Mouse (Mus musculus) midbrain, embryonic 11.5 days (tissue): ENCODE results near the gene Nktr. TPM values are rescaled to one million over a fixed set of nuclear protein-coding genes. Genes with fewer than 3 reads are reported as not detected.

Experiments
- ATAC-seq: fragments of 200-750 bp; cut with Nextera tagmentation; 2 replicates; pipeline ENCODE4 v1.8.0; 2017; ENCODE audit warnings: moderate TSS enrichment, moderate library complexity; ENCODE audit not compliant: low FRiP score
- DNase-seq: peaks from one replicate; pipeline ENCODE4 v3.0.0; 2015; ENCODE audit warnings: low spot score; ENCODE audit errors: missing footprints
- H3K27ac ChIP-seq: fragments of 300-500 bp; sonication (generic); 2 replicates; pipeline ENCODE4 v1.5.1; 2014; ENCODE audit warnings: low read depth, low read length
- H3K27me3 ChIP-seq: fragments of 300-500 bp; sonication (generic); 2 replicates; pipeline ENCODE4 v1.6.1; 2014; ENCODE audit warnings: mild to moderate bottlenecking, low read length, moderate library complexity, mixed read lengths; ENCODE audit not compliant: control insufficient read depth, insufficient read depth
- H3K36me3 ChIP-seq: fragments of 300-500 bp; sonication (generic); 2 replicates; pipeline ENCODE4 v1.6.1; 2014; ENCODE audit warnings: mild to moderate bottlenecking, low read length, moderate library complexity, mixed read lengths; ENCODE audit not compliant: control insufficient read depth, insufficient read depth
- H3K4me1 ChIP-seq: fragments of 300-500 bp; sonication (generic); 2 replicates; pipeline ENCODE4 v1.6.1; 2014; ENCODE audit warnings: low read length; ENCODE audit not compliant: control insufficient read depth, insufficient read depth
- H3K4me2 ChIP-seq: fragments of 300-500 bp; sonication (generic); 2 replicates; pipeline ENCODE4 v1.6.1; 2014; ENCODE audit warnings: mild to moderate bottlenecking, moderate library complexity
- H3K4me3 ChIP-seq: fragments of 300-500 bp; sonication (generic); 2 replicates; pipeline ENCODE4 v1.5.1; 2014; ENCODE audit warnings: low read depth, low read length
- H3K9ac ChIP-seq: fragments of 300-500 bp; sonication (generic); 2 replicates; pipeline ENCODE4 v1.6.1; 2014; ENCODE audit warnings: low read length
- H3K9me3 ChIP-seq: fragments of 300-500 bp; sonication (generic); 2 replicates; pipeline ENCODE4 v1.6.1; 2016; ENCODE audit warnings: low read length; ENCODE audit not compliant: control insufficient read depth
- WGBS: fragments of 180-500 bp; shearing (Covaris S2); extraction: QIAGEN DNeasy Blood & Tissue Kit; methylation state at CpG from one replicate; pipeline ENCODE4 v1.1.7; 2014; 5-methylcytosine and 5-hydroxymethylcytosine counted together
- polyA plus RNA-seq: library from polyadenylated mRNA; unstranded; fragments of >200 nt; fragmentation: Nextera tagmentation; extraction: Ambion mirVana; gene quantifications from 2 replicates; pipeline ENCODE4 v1.2.1, GENCODE M21; 2014

Gene Nktr
- polyA plus RNA-seq, 1 experiment from 2014 or later = 61.6 TPM

GRCm38 (mm10) chr9:121679549-121679948, 39.4 kb upstream of the Nktr start:
- H3K4me2 ChIP-seq = no peak overlapping the region
- no peak overlapping the region for H3K4me3 ChIP-seq
- no peak overlapping the region for H3K9ac ChIP-seq
- H3K27me3 ChIP-seq = no peaks in the 10 kb centered on the region
- H3K9me3 ChIP-seq = no peaks in the 10 kb centered on the region
- ATAC-seq = peak; percentile 71
- 16% methylated on average over 6 of the region's 6 CpGs for WGBS
- no peaks in the 10 kb centered on the region for H3K4me1 ChIP-seq
- H3K36me3 ChIP-seq = peaks cover 4% of the 10 kb centered on the region; the same call in 1 of the 2 replicates
- H3K27ac ChIP-seq = no peak overlapping the region
- peak; percentile 93 for DNase-seq

GRCm38 (mm10) chr9:121681191-121681590, 37.8 kb upstream of the Nktr start:
- DNase-seq = peak; percentile 77
- Histone ChIP-seq H3K27ac (no peak overlapping the region), H3K4me2 (no peak overlapping the region), H3K4me3 (no peak overlapping the region), H3K27me3 (no peaks in the 10 kb centered on the region), H3K4me1 (no peaks in the 10 kb centered on the region), H3K36me3 (peaks cover 10% of the 10 kb centered on the region), H3K9ac (no peak overlapping the region), H3K9me3 (no peaks in the 10 kb centered on the region)
- 85% methylated on average over 8 of the region's 8 CpGs for WGBS
- no peak for ATAC-seq

- no peak overlapping the region for H3K4me3 ChIP-seq
- no peaks in the 10 kb centered on the region for H3K27me3 ChIP-seq
- H3K4me1 ChIP-seq = no peaks in the 10 kb centered on the region
- H3K4me2 ChIP-seq = no peak overlapping the region
- H3K9me3 ChIP-seq = no peaks in the 10 kb centered on the region
- DNase-seq (peak; percentile 37), ATAC-seq (no peak)
- WGBS = 82% methylated on average over 18 of the region's 18 CpGs
- no peak overlapping the region for H3K9ac ChIP-seq
- no peak overlapping the region for H3K27ac ChIP-seq
- peaks cover 10% of the 10 kb centered on the region for H3K36me3 ChIP-seq
These were observed 36.8 kb upstream of the Nktr start for GRCm38 (mm10) chr9:121682037-121682680.

GRCm38 (mm10) chr9:121684702-121685101, 34.3 kb upstream of the Nktr start:
- peak; percentile 51 for DNase-seq
- Histone ChIP-seq H3K4me2 (no peak overlapping the region), H3K27me3 (no peaks in the 10 kb centered on the region), H3K4me3 (no peak overlapping the region), H3K4me1 (peaks cover 1% of the 10 kb centered on the region; the same call in 1 of the 2 replicates), H3K36me3 (peaks cover 13% of the 10 kb centered on the region), H3K9me3 (no peaks in the 10 kb centered on the region), H3K9ac (no peak overlapping the region), H3K27ac (no peak overlapping the region)
- WGBS = 82% methylated on average over 7 of the region's 7 CpGs
- no peak for ATAC-seq

- H3K9me3 ChIP-seq = no peaks in the 10 kb centered on the region
- WGBS = 53% methylated on average over 15 of the region's 15 CpGs
- ATAC-seq = peak; percentile 87
- DNase-seq = no peak
- no peak overlapping the region for H3K9ac ChIP-seq
- H3K4me1 ChIP-seq = peaks cover 18% of the 10 kb centered on the region
- H3K36me3 ChIP-seq = peaks cover 6% of the 10 kb centered on the region; the same call in 1 of the 2 replicates
- no peaks in the 10 kb centered on the region for H3K27me3 ChIP-seq
- peak overlapping the region; percentile 58 for H3K27ac ChIP-seq
- peak overlapping the region; percentile 19; the same call in 1 of the 2 replicates for H3K4me2 ChIP-seq
- no peak overlapping the region for H3K4me3 ChIP-seq
These were observed 28.7 kb upstream of the Nktr start for GRCm38 (mm10) chr9:121690200-121690651.

DNA sequence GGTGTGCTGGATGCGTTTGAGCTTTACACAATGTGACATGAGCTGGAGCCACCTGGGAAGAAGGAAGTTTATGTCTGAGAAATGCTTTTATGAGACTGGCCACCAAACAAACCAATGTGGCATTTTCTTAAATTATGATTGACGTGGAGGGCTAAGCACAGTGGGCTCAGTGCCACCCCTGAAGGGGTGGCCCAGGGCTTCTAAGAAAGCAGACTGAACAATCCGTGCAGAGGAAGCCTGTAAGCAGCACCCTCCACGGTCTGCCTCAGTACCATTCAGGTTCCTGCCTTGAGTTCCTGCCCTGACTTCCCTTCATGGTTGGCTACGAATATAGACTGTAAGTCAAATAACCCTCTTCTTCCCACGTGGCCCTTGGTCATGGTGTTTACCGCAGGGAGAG, 28.2 kb upstream of the Nktr start:
- no peak overlapping the region for H3K4me2 ChIP-seq
- ATAC-seq (0 out of 2 replicates have a peak, but pooled peaks have one; percentile 25), DNase-seq (no peak)
- H3K36me3 ChIP-seq = peaks cover 6% of the 10 kb centered on the region; the same call in 1 of the 2 replicates
- peak overlapping the region; percentile 58 for H3K27ac ChIP-seq
- H3K27me3 ChIP-seq = no peaks in the 10 kb centered on the region
- 86% methylated on average over 7 of the region's 7 CpGs for WGBS
- no peaks in the 10 kb centered on the region for H3K9me3 ChIP-seq
- H3K9ac ChIP-seq = no peak overlapping the region
- H3K4me3 ChIP-seq = no peak overlapping the region
- peaks cover 18% of the 10 kb centered on the region for H3K4me1 ChIP-seq

DNA sequence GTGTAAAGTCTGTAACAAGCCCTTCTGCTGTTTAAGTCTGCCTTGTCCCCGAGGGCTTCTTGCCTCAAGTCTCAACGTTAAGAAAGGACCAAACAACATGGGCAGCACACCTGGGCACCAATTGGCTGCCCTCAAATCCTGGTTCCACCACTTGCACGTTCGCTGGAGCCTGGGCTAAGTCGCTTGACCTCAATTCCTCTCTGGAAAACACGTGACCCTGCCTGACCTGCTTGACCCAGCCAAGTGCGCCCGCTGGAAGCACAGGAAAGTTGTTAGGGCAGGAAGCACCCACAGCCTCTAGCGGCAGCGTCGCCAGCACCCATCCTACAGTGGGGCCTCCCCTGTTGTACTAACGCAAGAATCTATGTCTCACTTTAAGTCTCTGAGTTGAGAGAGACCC, 24.2 kb upstream of the Nktr start:
- H3K9ac ChIP-seq = no peak overlapping the region
- WGBS = 80% methylated on average over 12 of the region's 12 CpGs
- H3K4me3 ChIP-seq = no peak overlapping the region
- H3K4me1 ChIP-seq = peaks cover 16% of the 10 kb centered on the region
- no peak overlapping the region for H3K4me2 ChIP-seq
- DNase-seq (no peak), ATAC-seq (no peak)
- H3K9me3 ChIP-seq = no peaks in the 10 kb centered on the region
- H3K27ac ChIP-seq = no peak overlapping the region
- peaks cover 2% of the 10 kb centered on the region; the same call in 1 of the 2 replicates for H3K36me3 ChIP-seq
- no peaks in the 10 kb centered on the region for H3K27me3 ChIP-seq

- DNase-seq (no peak), ATAC-seq (peak; percentile 30; the same call in 1 of the 2 replicates)
- Histone ChIP-seq H3K4me1 (no peaks in the 10 kb centered on the region), H3K9me3 (no peaks in the 10 kb centered on the region), H3K4me3 (no peak overlapping the region), H3K36me3 (no peaks in the 10 kb centered on the region), H3K9ac (no peak overlapping the region), H3K27ac (no peak overlapping the region), H3K27me3 (no peaks in the 10 kb centered on the region), H3K4me2 (no peak overlapping the region)
- 93% methylated on average over 9 of the region's 9 CpGs for WGBS
These were observed 22.3 kb upstream of the Nktr start for GRCm38 (mm10) chr9:121696626-121697025.

DNA sequence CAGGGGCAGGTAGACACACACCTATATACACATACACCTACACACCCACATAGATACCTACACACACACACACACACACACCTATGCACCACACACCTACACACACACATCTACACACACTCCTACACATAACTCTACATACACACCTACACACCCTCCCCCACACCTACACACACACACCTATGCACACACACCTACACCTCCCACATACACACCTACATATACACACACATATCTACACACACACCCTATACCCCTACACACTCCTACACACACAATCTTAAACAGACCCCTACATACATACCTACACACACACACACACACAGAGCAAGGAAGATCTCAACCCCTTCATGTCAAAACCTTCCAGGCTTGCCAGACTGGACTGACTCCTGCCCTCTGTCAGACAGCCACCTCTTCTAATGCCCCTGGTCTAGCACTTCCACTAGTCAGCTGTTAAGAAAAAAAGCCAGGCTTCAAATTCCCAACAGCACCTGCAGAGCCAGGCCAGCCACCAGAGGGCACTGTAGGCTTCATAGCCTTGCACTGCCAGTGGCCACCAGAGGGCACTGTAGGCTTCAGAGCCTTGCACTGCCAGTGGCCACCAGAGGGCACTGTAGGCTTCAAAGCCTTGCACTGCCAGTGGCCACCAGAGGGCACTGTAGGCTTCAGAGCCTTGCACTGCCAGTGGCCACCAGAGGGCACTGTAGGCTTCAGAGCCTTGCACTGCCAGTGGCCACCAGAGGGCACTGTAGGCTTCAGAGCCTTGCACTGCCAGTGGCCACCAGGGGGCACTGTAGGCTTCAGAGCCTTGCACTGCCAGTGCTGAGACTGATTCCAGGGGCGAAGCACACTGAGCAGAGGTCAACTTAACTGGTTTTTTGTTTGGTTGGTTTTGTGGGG, 21.6 kb upstream of the Nktr start:
- Histone ChIP-seq H3K36me3 (no peaks in the 10 kb centered on the region), H3K4me3 (no peak overlapping the region), H3K4me1 (no peaks in the 10 kb centered on the region), H3K4me2 (no peak overlapping the region), H3K9me3 (no peaks in the 10 kb centered on the region), H3K9ac (no peak overlapping the region), H3K27ac (no peak overlapping the region), H3K27me3 (no peaks in the 10 kb centered on the region)
- DNase-seq (no peak), ATAC-seq (peak; percentile 55)
- WGBS = 80% methylated on average over 1 of the region's 1 CpGs
